Mouse (Mus musculus) forebrain, embryonic 15.5 days (tissue): ENCODE measurements around the gene Krt79. TPM values are rescaled to one million over a fixed set of nuclear protein-coding genes. Genes with fewer than 3 reads are reported as not detected.

Source experiments
- ATAC-seq: fragments of 200-750 bp; cut with Nextera tagmentation; replicated peaks from 2 replicates; pipeline ENCODE4 v1.8.0; 2017; ENCODE audit warnings: mild to moderate bottlenecking, moderate TSS enrichment, moderate library complexity
- H3K27ac ChIP-seq: fragments of 300-500 bp; sonication (generic); replicated peaks from 2 replicates; pipeline ENCODE4 v1.5.1; 2015; ENCODE audit warnings: mild to moderate bottlenecking, inconsistent platforms
- H3K27me3 ChIP-seq: fragments of 300-500 bp; sonication (generic); 2 replicates; pipeline ENCODE4 v1.6.1; 2015; ENCODE audit warnings: inconsistent platforms
- H3K36me3 ChIP-seq: fragments of 300-500 bp; sonication (generic); 2 replicates; pipeline ENCODE4 v1.6.1; 2015; ENCODE audit warnings: mild to moderate bottlenecking, inconsistent platforms
- H3K4me1 ChIP-seq: fragments of 300-500 bp; sonication (generic); 2 replicates; pipeline ENCODE4 v1.6.1; 2015; ENCODE audit warnings: inconsistent platforms
- H3K4me2 ChIP-seq: fragments of 300-500 bp; sonication (generic); replicated peaks from 2 replicates; pipeline ENCODE4 v1.6.1; 2015; ENCODE audit warnings: mild to moderate bottlenecking, inconsistent platforms
- H3K4me3 ChIP-seq: fragments of 300-500 bp; sonication (generic); 2 replicates; pipeline ENCODE4 v1.5.1; 2015; ENCODE audit warnings: mild to moderate bottlenecking, inconsistent platforms
- H3K9ac ChIP-seq: fragments of 300-500 bp; sonication (generic); replicated peaks from 2 replicates; pipeline ENCODE4 v1.6.1; 2015; ENCODE audit warnings: mild to moderate bottlenecking, inconsistent platforms
- H3K9me3 ChIP-seq: fragments of 300-500 bp; sonication (generic); 2 replicates; pipeline ENCODE4 v1.6.1; 2016; ENCODE audit warnings: inconsistent platforms
- WGBS: fragments of 180-500 bp; shearing (Covaris S2); methylation state at CpG from one replicate; pipeline ENCODE4 v1.1.7; 2015; ENCODE audit warnings: mixed read lengths; 5-methylcytosine and 5-hydroxymethylcytosine counted together
- polyA plus RNA-seq: library from polyadenylated mRNA; unstranded; fragments of >200 nt; fragmentation: Nextera tagmentation; extraction: Ambion mirVana; gene quantifications from 2 replicates; pipeline ENCODE4 v1.2.1, GENCODE M21; 2015

The Krt79 gene
- polyA plus RNA-seq, result 0.10 and 0.23 TPM in 2 replicates

GRCm38 (mm10) chr15:101940274-101940829 is at the start of gene Krt79:
Gene Krt79, minus strand, starts transcription at chr15:101940324.
- no peak within 1 kb of the TSS for H3K27ac ChIP-seq
- H3K27me3 ChIP-seq, result no peaks in the 10 kb centered on the region
- no peaks in the 10 kb centered on the region for H3K9me3 ChIP-seq
- H3K9ac ChIP-seq, result no peak within 1 kb of the TSS
- H3K4me1 ChIP-seq, result no peaks in the 10 kb centered on the region
- ATAC-seq, result no peak
- WGBS, result 72% methylated on average over 6 of the region's 6 CpGs
- H3K4me2 ChIP-seq, result no peak within 1 kb of the TSS
- H3K36me3 ChIP-seq, result no peaks in the 10 kb centered on the region
- H3K4me3 ChIP-seq, result no peak within 1 kb of the TSS

GRCm38 (mm10) chr15:101988714-101989113 is 48.6 kb upstream of the Krt79 start:
- no peak overlapping the region for H3K27ac ChIP-seq
- 0 out of 2 replicates have a peak, but pooled peaks cover 6% of the 10 kb centered on the region for H3K4me1 ChIP-seq
- no peaks in the 10 kb centered on the region for H3K36me3 ChIP-seq
- H3K4me2 ChIP-seq, result no peak overlapping the region
- ATAC-seq, result no peak
- no peaks in the 10 kb centered on the region for H3K9me3 ChIP-seq
- no peak overlapping the region for H3K4me3 ChIP-seq
- 67% methylated on average over 8 of the region's 8 CpGs for WGBS
- H3K9ac ChIP-seq, result no peak overlapping the region
- no peaks in the 10 kb centered on the region for H3K27me3 ChIP-seq

DNA sequence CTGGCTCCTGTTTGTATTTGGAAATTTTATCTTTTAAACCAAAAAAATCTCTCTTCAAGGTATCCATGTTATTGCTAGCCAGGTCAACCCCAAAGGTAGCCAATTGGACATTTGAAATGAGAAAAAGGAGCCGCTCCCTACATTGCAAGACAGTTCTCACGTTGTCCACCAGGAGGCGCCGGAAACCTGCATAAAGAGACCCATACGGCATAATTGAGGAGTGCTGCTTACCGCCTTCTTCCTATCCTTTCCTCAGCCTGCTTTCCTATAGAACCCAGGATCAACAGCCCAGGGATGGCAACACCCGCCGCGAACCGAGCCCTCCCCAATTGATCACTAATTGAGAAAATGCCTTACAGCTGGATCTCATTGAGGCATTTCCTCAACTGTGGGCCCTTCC is 48.0 kb upstream of the Krt79 start:
- Histone ChIP-seq H3K4me2 (no peak overlapping the region), H3K4me1 (0 out of 2 replicates have a peak, but pooled peaks cover 7% of the 10 kb centered on the region), H3K36me3 (no peaks in the 10 kb centered on the region), H3K4me3 (no peak overlapping the region), H3K27ac (no peak overlapping the region), H3K27me3 (no peaks in the 10 kb centered on the region), H3K9me3 (no peaks in the 10 kb centered on the region), H3K9ac (no peak overlapping the region)
- ATAC-seq, result peak; percentile 32; the same call in 1 of the 2 replicates
- 0% methylated on average over 10 of the region's 10 CpGs for WGBS

- ATAC-seq, result no peak
These were observed 44.6 kb upstream of the Krt79 start for GRCm38 (mm10) chr15:101984746-101985145.

GRCm38 (mm10) chr15:101983949-101984601 is 44.0 kb upstream of the Krt79 start:
- 0 out of 2 replicates have a peak, but pooled peaks cover 7% of the 10 kb centered on the region for H3K4me1 ChIP-seq
- H3K27me3 ChIP-seq, result no peaks in the 10 kb centered on the region
- peak overlapping the region; percentile 46 for H3K4me2 ChIP-seq
- H3K36me3 ChIP-seq, result no peaks in the 10 kb centered on the region
- H3K27ac ChIP-seq, result peak overlapping the region; percentile 83
- 2% methylated on average over 15 of the region's 15 CpGs for WGBS
- peak; percentile 98 for ATAC-seq
- peak overlapping the region; percentile 29 for H3K4me3 ChIP-seq
- H3K9ac ChIP-seq, result peak overlapping the region; percentile 29
- no peaks in the 10 kb centered on the region for H3K9me3 ChIP-seq

More at GRCm38 (mm10) chr15:101984746-101985145, 44.6 kb upstream of the Krt79 start:
- 19% methylated on average over 6 of the region's 6 CpGs for WGBS
- Histone ChIP-seq H3K9me3 (no peaks in the 10 kb centered on the region), H3K27me3 (no peaks in the 10 kb centered on the region), H3K4me1 (0 out of 2 replicates have a peak, but pooled peaks cover 7% of the 10 kb centered on the region), H3K9ac (peak overlapping the region; percentile 24; the same call in 1 of the 2 replicates), H3K36me3 (no peaks in the 10 kb centered on the region), H3K27ac (no peak overlapping the region), H3K4me2 (peak overlapping the region; percentile 46; the same call in 1 of the 2 replicates), H3K4me3 (no peak overlapping the region)

GRCm38 (mm10) chr15:101983315-101983948 is 43.3 kb upstream of the Krt79 start:
- 0 out of 2 replicates have a peak overlapping the region, but pooled peaks have one; percentile 29 for H3K4me3 ChIP-seq

DNA sequence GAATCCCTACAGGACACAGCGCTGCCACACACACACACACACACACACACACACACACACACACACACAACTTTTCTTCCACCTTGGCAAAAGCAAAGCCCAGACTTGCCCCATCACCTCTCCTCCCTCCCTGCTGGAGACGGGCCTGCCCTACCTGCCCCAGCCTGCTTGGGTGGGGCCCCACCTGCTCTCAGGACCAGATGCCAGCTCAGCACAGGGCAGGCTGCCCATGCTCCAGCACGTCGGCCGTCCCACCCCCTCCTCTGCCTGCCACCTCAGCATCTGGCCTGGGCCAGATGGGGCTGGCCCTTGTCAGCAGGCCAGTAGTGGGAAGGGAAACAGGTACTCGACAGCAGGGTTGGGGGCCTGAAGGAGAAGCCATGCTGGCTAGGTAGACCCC is 40.7 kb upstream of the Krt79 start:
- H3K27me3 ChIP-seq, result no peaks in the 10 kb centered on the region
- no peak overlapping the region for H3K4me3 ChIP-seq
- H3K27ac ChIP-seq, result no peak overlapping the region
- H3K9me3 ChIP-seq, result no peaks in the 10 kb centered on the region
- H3K36me3 ChIP-seq, result no peaks in the 10 kb centered on the region
- H3K9ac ChIP-seq, result no peak overlapping the region
- ATAC-seq, result no peak
- peaks cover 17% of the 10 kb centered on the region for H3K4me1 ChIP-seq
- 64% methylated on average over 6 of the region's 6 CpGs for WGBS
- H3K4me2 ChIP-seq, result no peak overlapping the region

More at GRCm38 (mm10) chr15:101983315-101983948, 43.3 kb upstream of the Krt79 start:
- Histone ChIP-seq H3K4me1 (0 out of 2 replicates have a peak, but pooled peaks cover 7% of the 10 kb centered on the region), H3K9me3 (no peaks in the 10 kb centered on the region), H3K36me3 (no peaks in the 10 kb centered on the region), H3K27ac (peak overlapping the region; percentile 83), H3K4me2 (peak overlapping the region; percentile 46), H3K27me3 (no peaks in the 10 kb centered on the region), H3K9ac (peak overlapping the region; percentile 29; the same call in 1 of the 2 replicates)
- 80% methylated on average over 13 of the region's 13 CpGs for WGBS
- ATAC-seq, result no peak

DNA sequence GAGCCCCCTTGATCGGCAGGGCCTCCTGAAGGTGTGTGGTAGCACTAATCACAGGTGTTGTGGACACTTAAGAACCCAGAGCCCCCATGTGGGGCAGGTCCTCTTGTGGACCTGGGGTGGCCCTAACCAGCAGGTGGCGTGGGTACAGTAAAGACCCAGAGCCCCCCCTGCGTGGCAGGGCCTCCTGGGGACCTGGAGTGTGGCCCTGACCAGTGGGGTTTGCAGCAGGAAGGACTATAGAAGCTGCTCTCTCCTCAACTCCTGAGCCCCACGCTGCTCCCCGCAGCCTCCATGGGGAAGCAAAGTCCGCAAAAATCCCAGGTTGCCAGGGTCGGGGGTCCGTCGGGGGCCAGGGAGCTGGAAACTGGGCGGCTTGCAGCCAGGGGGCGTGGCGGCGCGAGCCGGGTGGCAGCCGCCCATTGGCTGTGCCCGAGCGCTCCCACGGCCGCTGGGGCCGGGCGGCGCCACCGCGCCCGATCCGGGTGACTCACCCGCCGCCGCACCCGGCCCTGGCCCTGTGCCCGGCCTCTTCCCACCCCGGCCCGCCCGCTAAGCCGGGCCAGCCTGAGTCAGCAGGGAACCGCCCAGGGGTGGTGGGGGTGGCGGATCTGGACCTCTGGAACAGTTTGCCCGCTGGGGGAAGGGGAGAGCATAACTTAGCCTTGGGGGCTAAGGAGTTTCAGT is 37.1 kb upstream of the Krt79 start:
- H3K4me2 ChIP-seq, result peak overlapping the region; percentile 91
- no peaks in the 10 kb centered on the region for H3K36me3 ChIP-seq
- peak; percentile 62 for ATAC-seq
- H3K4me3 ChIP-seq, result peak overlapping the region; percentile 40
- no peaks in the 10 kb centered on the region for H3K9me3 ChIP-seq
- H3K4me1 ChIP-seq, result peaks cover 15% of the 10 kb centered on the region
- H3K27ac ChIP-seq, result no peak overlapping the region
- 3% methylated on average over 39 of the region's 39 CpGs for WGBS
- H3K9ac ChIP-seq, result peak overlapping the region; percentile 49
- H3K27me3 ChIP-seq, result no peaks in the 10 kb centered on the region

- no peak overlapping the region for H3K9ac ChIP-seq
These were observed 36.5 kb upstream of the Krt79 start for GRCm38 (mm10) chr15:101976641-101977040.

GRCm38 (mm10) chr15:101976023-101976422 is 35.9 kb upstream of the Krt79 start:
- no peak overlapping the region for H3K9ac ChIP-seq
- H3K4me3 ChIP-seq, result no peak overlapping the region
- H3K9me3 ChIP-seq, result no peaks in the 10 kb centered on the region
- no peaks in the 10 kb centered on the region for H3K36me3 ChIP-seq
- H3K27me3 ChIP-seq, result no peaks in the 10 kb centered on the region
- no peak for ATAC-seq
- WGBS, result 86% methylated on average over 5 of the region's 5 CpGs
- H3K4me1 ChIP-seq, result peaks cover 15% of the 10 kb centered on the region
- no peak overlapping the region for H3K27ac ChIP-seq
- H3K4me2 ChIP-seq, result no peak overlapping the region

More at GRCm38 (mm10) chr15:101976641-101977040, 36.5 kb upstream of the Krt79 start:
- Histone ChIP-seq H3K9me3 (no peaks in the 10 kb centered on the region), H3K27ac (no peak overlapping the region), H3K4me1 (peaks cover 15% of the 10 kb centered on the region), H3K4me3 (no peak overlapping the region), H3K4me2 (0 out of 2 replicates have a peak overlapping the region, but pooled peaks have one; percentile 91), H3K27me3 (no peaks in the 10 kb centered on the region), H3K36me3 (no peaks in the 10 kb centered on the region)
- WGBS, result 63% methylated on average over 3 of the region's 3 CpGs
- no peak for ATAC-seq

DNA sequence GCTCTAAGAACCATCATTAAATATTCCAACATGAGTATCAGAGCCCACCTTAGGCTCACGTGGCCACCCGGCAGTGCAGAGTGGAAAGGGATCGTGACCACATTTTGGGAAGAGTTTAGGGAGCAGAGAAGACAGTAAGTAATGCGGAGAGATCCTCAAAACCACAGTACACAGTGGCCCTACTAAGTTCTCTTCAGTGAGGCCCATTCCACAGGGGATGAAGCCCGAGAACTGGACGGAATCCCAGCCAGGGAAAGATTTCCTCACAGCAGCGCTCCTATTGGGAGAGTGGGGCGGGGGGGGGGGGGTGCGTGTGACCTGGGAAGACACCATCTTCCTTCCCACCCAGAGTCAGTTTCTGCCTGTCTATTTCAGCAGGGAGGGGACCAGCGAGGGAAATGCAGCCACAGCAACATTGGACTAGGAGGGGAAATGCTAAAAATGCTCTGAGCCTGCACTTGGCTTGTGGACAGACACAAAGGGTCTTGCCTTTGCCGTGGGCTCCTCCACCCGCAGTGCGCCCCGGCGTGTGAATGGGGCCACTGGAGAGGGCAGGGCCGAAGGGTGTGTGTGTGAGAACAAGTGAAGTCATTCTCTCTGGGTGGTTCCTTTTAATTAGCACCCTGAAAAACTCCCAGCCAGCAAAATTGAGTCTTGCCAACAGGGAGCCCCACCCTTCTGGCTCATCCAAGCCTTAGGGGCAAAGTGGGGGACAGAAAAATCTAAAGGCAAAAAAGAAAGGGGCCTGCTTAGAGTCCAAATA is 34.1 kb upstream of the Krt79 start:
- no peak overlapping the region for H3K4me2 ChIP-seq
- no peak overlapping the region for H3K9ac ChIP-seq
- ATAC-seq, result peak; percentile 40; the same call in 1 of the 2 replicates
- H3K27ac ChIP-seq, result no peak overlapping the region
- peaks cover 15% of the 10 kb centered on the region for H3K4me1 ChIP-seq
- no peak overlapping the region for H3K4me3 ChIP-seq
- 55% methylated on average over 14 of the region's 16 CpGs for WGBS
- H3K36me3 ChIP-seq, result no peaks in the 10 kb centered on the region
- no peaks in the 10 kb centered on the region for H3K9me3 ChIP-seq
- H3K27me3 ChIP-seq, result no peaks in the 10 kb centered on the region
